Mouse (Mus musculus): ENCODE measurements around the gene Tmem201. TPM values are rescaled to one million over a fixed set of nuclear protein-coding genes. Genes with fewer than 3 reads are reported as not detected.

The Tmem201 gene
- polyA plus RNA-seq, 1 experiment from 2014 or later = 24.0 TPM

- no peak for ATAC-seq (ENCODE audit: insufficient read depth, low FRiP score, low read depth)
- Histone ChIP-seq H3K4me3 (replicated peaks) (no peak overlapping the region), H3K36me3 (no peaks in the 10 kb centered on the region), H3K9ac (no peak overlapping the region), H3K27me3 (replicated peaks) (no peaks in the 10 kb centered on the region), H3K9me3 (no peaks in the 10 kb centered on the region), H3K4me2 (no peak overlapping the region), H3K27ac (no peak overlapping the region), H3K4me1 (no peaks in the 10 kb centered on the region)
- WGBS = 80% methylated on average over 8 of the region's 8 CpGs
Observed at GRCm38 (mm10) chr4:149690828-149691280, 47.0 kb downstream of the Tmem201 start.

- H3K4me1 ChIP-seq = no peaks in the 10 kb centered on the region
- 73% methylated on average over 12 of the region's 12 CpGs for WGBS
- H3K9me3 ChIP-seq = no peaks in the 10 kb centered on the region
- no peaks in the 10 kb centered on the region for H3K36me3 ChIP-seq
- H3K4me3 ChIP-seq (replicated peaks) = no peak overlapping the region
- ATAC-seq (ENCODE audit: insufficient read depth, low FRiP score, low read depth) = no peak
- H3K9ac ChIP-seq = no peak overlapping the region
- H3K4me2 ChIP-seq = no peak overlapping the region
- H3K27ac ChIP-seq = no peak overlapping the region
- no peaks in the 10 kb centered on the region for H3K27me3 ChIP-seq (replicated peaks)
Observed at GRCm38 (mm10) chr4:149689822-149690700, 47.8 kb downstream of the Tmem201 start.

GRCm38 (mm10) chr4:149688861-149689260 is 49.0 kb downstream of the Tmem201 start:
- Histone ChIP-seq H3K27me3 (replicated peaks) (no peaks in the 10 kb centered on the region), H3K4me3 (replicated peaks) (no peak overlapping the region), H3K4me1 (no peaks in the 10 kb centered on the region), H3K27ac (no peak overlapping the region), H3K9me3 (no peaks in the 10 kb centered on the region), H3K36me3 (no peaks in the 10 kb centered on the region), H3K9ac (no peak overlapping the region), H3K4me2 (no peak overlapping the region)
- ATAC-seq (ENCODE audit: insufficient read depth, low FRiP score, low read depth) = no peak
- 82% methylated on average over 14 of the region's 14 CpGs for WGBS

- no peak for ATAC-seq (ENCODE audit: insufficient read depth, low FRiP score, low read depth)
- H3K4me1 ChIP-seq = no peaks in the 10 kb centered on the region
Observed at GRCm38 (mm10) chr4:149684841-149685623, 52.8 kb downstream of the Tmem201 start.

GRCm38 (mm10) chr4:149683875-149684274 is 54.0 kb downstream of the Tmem201 start:
- no peak overlapping the region for H3K27ac ChIP-seq
- H3K4me3 ChIP-seq (replicated peaks) = no peak overlapping the region
- no peaks in the 10 kb centered on the region for H3K4me1 ChIP-seq
- H3K27me3 ChIP-seq (replicated peaks) = no peaks in the 10 kb centered on the region
- no peaks in the 10 kb centered on the region for H3K36me3 ChIP-seq
- no peak for ATAC-seq (ENCODE audit: insufficient read depth, low FRiP score, low read depth)
- H3K4me2 ChIP-seq = no peak overlapping the region
- H3K9ac ChIP-seq = no peak overlapping the region
- H3K9me3 ChIP-seq = no peaks in the 10 kb centered on the region
- 20% methylated on average over 7 of the region's 7 CpGs for WGBS

More at GRCm38 (mm10) chr4:149684841-149685623, 52.8 kb downstream of the Tmem201 start:
- Histone ChIP-seq H3K9me3 (no peaks in the 10 kb centered on the region), H3K27ac (no peak overlapping the region), H3K9ac (no peak overlapping the region), H3K36me3 (no peaks in the 10 kb centered on the region), H3K27me3 (replicated peaks) (no peaks in the 10 kb centered on the region), H3K4me3 (replicated peaks) (no peak overlapping the region), H3K4me2 (no peak overlapping the region)
- 68% methylated on average over 11 of the region's 11 CpGs for WGBS

- H3K9ac ChIP-seq = no peak overlapping the region
- WGBS = 57% methylated on average over 11 of the region's 11 CpGs
- no peak overlapping the region for H3K4me3 ChIP-seq (replicated peaks)
- H3K27ac ChIP-seq = no peak overlapping the region
- peaks cover 9% of the 10 kb centered on the region; the same call in 1 of the 2 replicates for H3K4me1 ChIP-seq
- no peak overlapping the region for H3K4me2 ChIP-seq
- no peaks in the 10 kb centered on the region for H3K9me3 ChIP-seq
- H3K27me3 ChIP-seq (replicated peaks) = peaks cover 7% of the 10 kb centered on the region
- no peaks in the 10 kb centered on the region for H3K36me3 ChIP-seq
- ATAC-seq (ENCODE audit: insufficient read depth, low FRiP score, low read depth) = no peak
Observed at GRCm38 (mm10) chr4:149679056-149679770, 58.6 kb downstream of the Tmem201 start.

GRCm38 (mm10) chr4:149678006-149678405 is 59.8 kb downstream of the Tmem201 start:
- Histone ChIP-seq H3K9ac (no peak overlapping the region), H3K4me1 (peaks cover 9% of the 10 kb centered on the region; the same call in 1 of the 2 replicates), H3K9me3 (no peaks in the 10 kb centered on the region), H3K27ac (no peak overlapping the region), H3K4me3 (replicated peaks) (no peak overlapping the region), H3K36me3 (no peaks in the 10 kb centered on the region), H3K27me3 (replicated peaks) (peaks cover 13% of the 10 kb centered on the region), H3K4me2 (no peak overlapping the region)
- WGBS = 70% methylated on average over 1 of the region's 1 CpGs
- ATAC-seq (ENCODE audit: insufficient read depth, low FRiP score, low read depth) = no peak

- no peaks in the 10 kb centered on the region for H3K36me3 ChIP-seq
- peaks cover 9% of the 10 kb centered on the region; the same call in 1 of the 2 replicates for H3K4me1 ChIP-seq
- H3K9me3 ChIP-seq = no peaks in the 10 kb centered on the region
- peak; percentile 89 for ATAC-seq (ENCODE audit: insufficient read depth, low FRiP score, low read depth)
- H3K9ac ChIP-seq = 0 out of 2 replicates have a peak overlapping the region, but pooled peaks have one; percentile 17
- no peak overlapping the region for H3K27ac ChIP-seq
- peak overlapping the region; percentile 96 for H3K4me2 ChIP-seq
- WGBS = 5% methylated on average over 59 of the region's 60 CpGs
- H3K4me3 ChIP-seq (replicated peaks) = peak overlapping the region; percentile 55
- H3K27me3 ChIP-seq (replicated peaks) = peaks cover 13% of the 10 kb centered on the region
Observed at GRCm38 (mm10) chr4:149675378-149676261, 62.2 kb downstream of the Tmem201 start.

- Histone ChIP-seq H3K4me3 (replicated peaks) (peak overlapping the region; percentile 55), H3K4me1 (peaks cover 9% of the 10 kb centered on the region; the same call in 1 of the 2 replicates), H3K9me3 (no peaks in the 10 kb centered on the region), H3K27ac (no peak overlapping the region), H3K27me3 (replicated peaks) (peaks cover 13% of the 10 kb centered on the region), H3K36me3 (no peaks in the 10 kb centered on the region), H3K9ac (no peak overlapping the region), H3K4me2 (peak overlapping the region; percentile 96)
- ATAC-seq (ENCODE audit: insufficient read depth, low FRiP score, low read depth) = no peak
- WGBS = 13% methylated on average over 8 of the region's 8 CpGs
Observed at GRCm38 (mm10) chr4:149674814-149675377, 62.9 kb downstream of the Tmem201 start.

- Histone ChIP-seq H3K4me3 (replicated peaks) (no peak overlapping the region), H3K36me3 (no peaks in the 10 kb centered on the region), H3K9ac (no peak overlapping the region), H3K27me3 (replicated peaks) (peaks cover 13% of the 10 kb centered on the region), H3K4me1 (peaks cover 9% of the 10 kb centered on the region; the same call in 1 of the 2 replicates), H3K4me2 (no peak overlapping the region), H3K9me3 (no peaks in the 10 kb centered on the region), H3K27ac (no peak overlapping the region)
- ATAC-seq (ENCODE audit: insufficient read depth, low FRiP score, low read depth) = no peak
- WGBS = 94% methylated on average over 5 of the region's 5 CpGs
Observed at GRCm38 (mm10) chr4:149672747-149673146, 65.1 kb downstream of the Tmem201 start.
